Mouse (Mus musculus): ENCODE measurements at regions not wholly inside any gene's neighbourhood (a gene's known extent, or its start where the extent isn't known, plus 50 kb on each side); places are given as distances from the start of the nearest gene placed in this dataset.

DNA sequence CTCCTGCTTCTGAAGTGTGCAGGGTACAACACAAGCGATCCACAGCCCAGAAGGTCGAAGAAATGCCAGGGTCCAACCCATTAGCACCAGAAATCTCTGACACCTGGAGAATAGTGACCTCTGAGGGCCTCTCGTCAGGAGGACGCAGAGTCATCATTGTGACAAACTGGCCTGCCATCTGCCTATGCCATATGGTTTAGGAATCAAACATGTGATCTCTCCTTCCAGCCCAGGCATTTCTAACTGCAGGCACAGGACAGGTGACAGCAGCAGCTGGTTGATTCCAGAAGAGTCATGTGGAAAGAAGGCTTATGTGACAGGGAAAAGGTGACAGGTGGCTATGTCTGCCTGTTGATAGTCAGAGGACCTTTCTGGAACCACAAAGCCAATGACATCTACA is 476.0 kb upstream of the Vstm2b start:
- no peak for DNase-seq

- no peak for DNase-seq
These were observed 468.7 kb upstream of the Vstm2b start for GRCm38 (mm10) chr7:40429416-40429815.

- no peak for DNase-seq
These were observed 464.2 kb upstream of the Vstm2b start for GRCm38 (mm10) chr7:40433906-40434305.

DNA sequence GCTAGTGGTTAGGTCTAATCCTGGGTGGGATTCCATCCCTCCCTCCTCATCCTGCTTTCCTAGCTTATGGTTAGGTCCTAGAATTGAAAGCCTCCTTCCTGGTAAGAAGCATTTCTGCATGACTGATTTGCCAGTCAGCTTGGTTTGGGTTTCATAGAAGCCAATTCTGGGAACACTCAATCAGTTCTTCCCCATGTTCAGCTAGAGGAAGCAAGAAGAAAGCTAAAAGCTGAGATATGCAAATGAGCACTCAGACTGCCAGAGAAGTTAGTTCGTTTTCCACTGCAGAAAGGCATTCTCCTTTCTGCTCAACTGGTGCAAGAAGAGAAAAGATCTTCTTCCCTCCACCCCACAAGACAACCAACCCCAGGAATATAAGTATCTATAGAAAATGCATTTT is 457.0 kb upstream of the Vstm2b start:
- no peak for DNase-seq

- DNase-seq: no peak
These were observed 456.3 kb upstream of the Vstm2b start for GRCm38 (mm10) chr7:40441786-40442185.

- no peak for DNase-seq
These were observed 431.7 kb upstream of the Vstm2b start for GRCm38 (mm10) chr7:40466382-40466781.

DNA sequence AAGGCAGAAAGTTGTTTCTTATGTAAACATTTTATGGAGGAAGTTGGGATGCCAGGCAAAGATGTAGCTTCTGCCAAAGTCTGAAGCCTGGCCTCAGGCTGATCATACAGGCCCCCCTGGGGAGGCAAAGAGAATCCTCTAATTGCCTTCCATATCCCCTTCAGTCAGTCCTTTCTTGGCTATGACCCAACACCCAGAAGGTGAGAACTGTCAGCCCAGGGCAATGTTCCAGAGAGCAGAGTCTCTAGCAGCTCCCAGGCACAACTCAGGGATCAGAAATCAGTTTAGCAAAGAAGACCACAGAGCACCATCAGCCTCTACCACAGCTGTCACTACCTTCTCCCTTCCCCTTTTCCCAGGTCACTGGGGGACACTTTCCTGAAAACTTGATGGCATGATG is 410.9 kb upstream of the Vstm2b start:
- no peak for DNase-seq

DNA sequence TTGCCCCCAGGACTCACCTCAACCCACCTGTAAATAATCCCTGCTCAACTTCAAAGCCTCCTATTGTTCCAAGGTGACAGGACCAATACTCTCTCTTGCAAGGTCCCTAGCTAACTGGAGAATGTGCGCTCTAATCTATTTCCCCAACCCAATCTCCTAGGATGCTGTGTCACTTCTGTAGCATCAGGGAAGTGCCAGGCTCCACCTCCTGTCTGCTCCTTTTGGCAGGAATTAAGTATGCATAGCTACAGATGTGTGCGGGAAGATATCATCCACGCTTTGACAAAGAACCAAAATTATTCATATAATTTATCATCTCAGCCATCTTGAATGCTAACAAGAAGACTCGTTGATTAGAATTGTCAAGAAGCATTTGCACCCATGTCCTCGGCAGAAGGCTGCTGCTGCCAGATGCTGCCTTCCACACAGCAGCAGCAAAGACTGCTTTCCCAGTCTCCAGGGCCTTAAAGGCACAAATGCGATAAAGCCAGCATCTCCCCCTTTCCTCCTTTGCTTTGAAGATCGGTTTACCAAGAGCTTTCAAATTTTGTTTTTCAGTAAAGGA is 375.3 kb upstream of the Vstm2b start:
- no peak for DNase-seq

GRCm38 (mm10) chr7:40536601-40537000 is 361.5 kb upstream of the Vstm2b start:
- DNase-seq: peak; percentile 26

- DNase-seq: no peak
These were observed 360.5 kb upstream of the Vstm2b start for GRCm38 (mm10) chr7:40537621-40538020.

- DNase-seq: no peak
These were observed 358.3 kb upstream of the Vstm2b start for GRCm38 (mm10) chr7:40539789-40540188.

DNA sequence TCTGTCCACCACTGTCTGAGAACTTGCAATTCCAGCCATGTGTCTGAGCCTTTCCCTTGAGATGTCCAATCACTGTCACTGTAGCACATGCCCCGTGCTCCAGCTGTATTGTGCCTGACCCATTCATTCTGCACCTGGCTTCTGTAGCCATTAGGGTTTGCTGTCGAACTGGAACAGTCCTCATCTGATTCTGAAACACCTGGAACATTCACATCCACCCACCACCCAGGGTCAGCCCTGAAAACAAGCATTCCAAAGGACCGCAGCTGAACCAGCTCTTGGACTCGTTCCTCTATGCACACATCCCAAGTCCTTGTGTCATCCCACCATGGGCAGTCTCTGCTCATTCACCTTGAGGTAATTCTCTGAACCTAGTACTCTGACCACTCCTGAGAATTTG is 356.8 kb upstream of the Vstm2b start:
- DNase-seq: no peak

- no peak for DNase-seq
These were observed 334.5 kb upstream of the Vstm2b start for GRCm38 (mm10) chr7:40563447-40564118.

DNA sequence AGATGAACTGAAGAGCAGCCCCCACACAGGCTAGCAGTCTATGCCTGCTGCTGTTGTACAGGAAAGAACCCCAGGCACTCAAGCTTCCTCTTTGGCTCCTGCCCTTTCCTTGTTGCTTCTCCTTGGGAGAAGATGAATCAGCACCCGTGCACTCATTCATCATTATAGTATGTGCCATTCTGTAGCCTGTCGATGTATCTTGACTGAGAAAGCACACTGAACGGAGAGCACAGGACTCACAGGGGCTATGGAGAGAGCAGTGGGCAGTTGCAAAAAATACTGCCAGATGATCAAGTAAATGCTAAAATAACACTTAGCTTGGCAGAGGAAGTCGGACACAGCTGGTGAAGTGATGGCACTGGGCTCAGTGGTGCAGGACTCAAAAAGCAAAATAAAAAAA is 322.2 kb upstream of the Vstm2b start:
- DNase-seq: no peak

DNA sequence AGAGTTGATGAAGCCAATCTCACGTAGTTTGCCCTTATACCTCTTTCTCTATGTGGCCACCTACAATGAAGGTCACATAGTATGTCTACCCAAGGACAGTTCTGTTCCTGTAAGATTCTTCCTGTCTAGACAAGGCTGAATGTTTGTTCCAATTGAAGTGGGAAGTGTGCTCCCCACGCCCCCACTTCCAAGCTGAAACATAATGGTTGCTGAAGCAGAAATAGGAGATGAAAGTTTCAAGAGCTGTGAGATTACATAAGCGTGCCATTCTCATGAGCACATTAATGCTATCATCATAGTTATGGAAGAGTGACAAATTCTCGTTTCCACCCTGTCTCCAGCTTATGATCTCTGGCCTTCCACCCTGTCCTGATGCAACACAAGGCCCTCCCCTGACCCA is 320.8 kb upstream of the Vstm2b start:
- no peak for DNase-seq

DNA sequence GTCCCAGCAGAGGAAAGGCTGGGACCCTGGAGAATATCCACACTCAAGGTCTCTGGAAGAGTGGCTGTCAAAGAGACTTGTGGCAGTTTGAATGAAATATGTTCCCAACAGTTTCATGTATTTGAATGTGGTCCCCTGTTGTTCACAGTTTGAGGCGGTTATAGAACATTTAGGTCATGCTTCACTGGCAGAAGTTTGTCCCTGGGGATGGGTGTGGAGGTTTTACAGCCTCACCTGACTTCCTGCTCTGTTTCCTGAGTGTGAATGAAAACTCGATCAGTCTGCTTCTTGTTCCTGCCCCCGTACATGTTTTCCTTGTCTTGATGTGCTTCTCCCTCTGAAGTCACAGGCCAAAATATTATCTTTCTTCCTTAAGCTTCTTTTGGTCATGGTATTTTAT is 277.4 kb upstream of the Vstm2b start:
- no peak for DNase-seq

- DNase-seq: no peak
These were observed 275.3 kb upstream of the Vstm2b start for GRCm38 (mm10) chr7:40622811-40623210.

DNA sequence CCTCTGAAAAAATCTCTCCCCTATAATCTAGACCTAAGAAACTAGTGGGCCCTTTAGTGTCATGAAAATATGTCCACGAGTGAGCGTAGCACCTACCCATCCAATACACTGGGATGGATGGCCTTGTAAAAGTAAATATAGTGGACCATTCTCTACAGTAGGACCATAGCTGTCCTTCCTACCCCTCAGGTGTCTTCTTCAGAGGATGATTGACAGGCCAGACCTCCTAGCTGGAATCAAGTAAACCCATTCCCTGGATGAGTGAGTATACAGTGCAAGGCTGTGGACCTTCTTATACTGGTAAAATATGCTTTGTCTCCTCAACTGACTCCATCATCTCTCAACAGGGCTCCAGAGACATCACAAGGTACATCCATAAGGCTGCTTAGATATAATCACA is 274.8 kb upstream of the Vstm2b start:
- DNase-seq: no peak

DNA sequence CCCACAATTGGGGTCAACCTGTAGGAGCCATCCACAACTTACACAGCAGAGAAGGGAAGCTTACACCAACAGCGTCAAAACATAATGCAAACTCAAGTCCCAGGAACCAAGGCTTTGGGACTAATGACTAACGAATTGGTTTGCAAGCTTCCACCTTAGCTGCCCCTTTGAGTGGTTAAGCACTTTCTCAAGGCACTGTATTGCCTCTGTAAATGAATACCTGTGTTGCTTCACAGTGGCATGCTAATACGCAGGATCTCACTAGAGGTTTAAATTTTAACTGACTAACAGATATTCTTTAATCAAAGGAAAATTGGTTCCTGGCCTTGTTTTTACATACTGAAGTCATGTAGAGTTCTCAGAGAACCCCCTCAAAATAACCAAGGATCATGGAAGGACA is 261.8 kb upstream of the Vstm2b start:
- no peak for DNase-seq

- DNase-seq: no peak
These were observed 243.1 kb upstream of the Vstm2b start for GRCm38 (mm10) chr7:40654982-40655381.

DNA sequence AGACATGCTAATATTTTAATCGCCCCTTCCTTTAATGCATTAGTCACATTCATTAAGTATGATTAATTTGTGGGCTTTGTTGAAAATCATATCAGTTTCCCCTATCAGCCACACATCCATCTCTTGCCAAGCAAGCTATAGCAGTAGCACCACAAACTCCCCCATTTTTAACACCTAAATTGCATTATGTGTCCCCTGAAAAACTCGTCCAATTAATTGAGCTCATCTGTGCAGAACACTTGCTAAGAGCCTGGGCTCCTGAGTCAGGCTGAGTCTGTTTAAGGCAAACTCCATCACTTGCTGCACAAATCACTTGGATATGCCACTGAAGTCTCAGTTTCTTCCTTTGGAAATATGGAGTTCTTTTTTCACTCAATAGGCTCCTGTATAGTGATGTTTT is 242.7 kb upstream of the Vstm2b start:
- DNase-seq: no peak

- no peak for DNase-seq
These were observed 238.5 kb upstream of the Vstm2b start for GRCm38 (mm10) chr7:40659662-40660061.

- DNase-seq: no peak
These were observed 234.3 kb upstream of the Vstm2b start for GRCm38 (mm10) chr7:40663781-40664180.

- DNase-seq: no peak
These were observed 231.5 kb upstream of the Vstm2b start for GRCm38 (mm10) chr7:40666625-40667024.

DNA sequence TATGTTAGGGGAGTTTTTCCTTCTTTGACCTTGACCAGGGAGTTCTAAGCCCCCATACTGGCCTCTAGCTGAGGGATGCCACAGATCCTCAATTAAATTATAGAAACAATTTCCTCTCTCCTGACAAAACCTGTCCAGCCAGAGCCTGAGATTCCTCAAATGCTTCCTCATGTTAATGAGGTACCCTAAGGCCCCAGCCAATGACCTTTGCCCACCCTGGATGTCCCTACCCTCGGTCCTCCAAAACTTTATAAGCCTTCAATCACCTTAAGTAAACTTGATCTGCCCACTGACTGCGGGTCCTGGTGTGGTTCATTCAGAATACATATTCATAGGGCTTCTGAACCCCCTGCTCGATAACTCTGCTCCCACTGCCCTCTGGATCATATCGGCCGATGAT is 227.7 kb upstream of the Vstm2b start:
- DNase-seq: no peak
